ENCODE assay signal across 31 mouse cellular contexts in genomic region chr6:125344866-125345265, GRCm38 (mm10). TPM values are rescaled to one million over a fixed set of nuclear protein-coding genes. Genes with fewer than 3 reads are reported as not detected.
DNase-seq lines count a peak whose midpoint lies in the region; ATAC-seq and TF ChIP-seq lines count a peak whose summit lies in the region.
"Had no signal": no experiment of that assay in that cellular context is flagged by ENCODE, and none has a peak within 500 bp of the region (broad histone marks: within the 10 kb centered on the region; RNA-seq: fewer than 3 reads in every experiment).

No protein-coding gene starts in this region.

- no peak for TF ChIP-seq CTCF in liver, postnatal 0 days (IDR thresholded peaks at IDR 0.05; ENCODE audit: low read depth)

- peak overlapping the region; percentile 76 for H3K27ac ChIP-seq in liver, postnatal 0 days (ENCODE audit: low read depth)
- H3K27ac ChIP-seq in liver, embryonic 11.5 days (ENCODE audit: low read depth, low read length), result no peak overlapping the region
- peak overlapping the region; percentile 38 for H3K27ac ChIP-seq in macrophage
- peak overlapping the region; percentile 74 for H3K27ac ChIP-seq in stomach, embryonic 15.5 days
- H3K27ac ChIP-seq: embryonic facial prominence, embryonic 12.5 days; forebrain, embryonic 10.5 days; heart, embryonic 13.5 days; hindbrain, embryonic 14.5 days; limb, embryonic 12.5 days; liver, embryonic 13.5 days; midbrain, embryonic 15.5 days; neural tube, embryonic 12.5 days had no signal

- H3K9ac ChIP-seq in liver, postnatal 0 days (replicated peaks), result no peak overlapping the region
- no peak overlapping the region for H3K9ac ChIP-seq in liver, embryonic 11.5 days (ENCODE audit: low read depth, low read length)
- no peak overlapping the region for H3K9ac ChIP-seq in stomach, embryonic 15.5 days
- H3K9ac ChIP-seq: embryonic facial prominence, embryonic 12.5 days; heart, embryonic 13.5 days; hindbrain, embryonic 14.5 days; limb, embryonic 12.5 days; liver, embryonic 13.5 days; midbrain, embryonic 15.5 days; neural tube, embryonic 12.5 days had no signal

- peaks cover 6% of the 10 kb centered on the region for H3K79me2 ChIP-seq in macrophage (ENCODE audit: inconsistent target)

- 51% methylated on average over 4 of the region's 4 CpGs for WGBS in liver, postnatal 0 days (ENCODE audit: insufficient replicate concordance)
- 50% methylated on average over 4 of the region's 4 CpGs for WGBS in liver, embryonic 11.5 days
- WGBS in macrophage (ENCODE audit: missing documents), result 65% methylated on average over 4 of the region's 4 CpGs
- WGBS in stomach, embryonic 15.5 days, result 52% methylated on average over 4 of the region's 4 CpGs

- 0 out of 2 replicates have a peak overlapping the region, but pooled peaks have one; percentile 24 for H3K4me2 ChIP-seq in liver, postnatal 0 days (ENCODE audit: low read depth, low read length)
- no peak overlapping the region for H3K4me2 ChIP-seq in liver, embryonic 11.5 days
- H3K4me2 ChIP-seq in stomach, embryonic 15.5 days, result no peak overlapping the region; the same call in 1 of the 2 replicates
- H3K4me2 ChIP-seq: embryonic facial prominence, embryonic 12.5 days; heart, embryonic 13.5 days; hindbrain, embryonic 14.5 days; limb, embryonic 12.5 days; liver, embryonic 13.5 days; midbrain, embryonic 15.5 days; neural tube, embryonic 12.5 days had no signal

- no peak overlapping the region for H3K4me3 ChIP-seq in liver, postnatal 0 days (ENCODE audit: low read depth, low read length)
- no peak overlapping the region for H3K4me3 ChIP-seq in liver, embryonic 11.5 days (ENCODE audit: low read depth, low read length)
- no peak overlapping the region for H3K4me3 ChIP-seq in macrophage (ENCODE audit: inconsistent target)
- H3K4me3 ChIP-seq in stomach, embryonic 15.5 days (replicated peaks), result no peak overlapping the region
- H3K4me3 ChIP-seq: embryonic facial prominence, embryonic 12.5 days; forebrain, embryonic 10.5 days; heart, embryonic 13.5 days; limb, embryonic 12.5 days; liver, embryonic 13.5 days; midbrain, embryonic 15.5 days; myocyte; neural tube, embryonic 12.5 days had no signal

- no peak for DNase-seq in liver, postnatal 0 days
- DNase-seq in liver, embryonic 11.5 days (ENCODE audit: low spot score), result no peak
- DNase-seq in cerebellum, postnatal 14 days, result no peak
- no peak for DNase-seq in layer of hippocampus, adult 9-11 months
- DNase-seq in left cerebral cortex, adult 9 months (ENCODE audit: low spot score in 2 of 2), result no peak
- DNase-seq: adrenal gland, postnatal 25 days; cerebellum, adult 2 months; cerebellum, postnatal 25 days; kidney, adult 8-10 months; kidney, postnatal 4 days; liver, embryonic 13.5 days had no signal

- H3K9me3 ChIP-seq in liver, postnatal 0 days (ENCODE audit: low read length), result no peaks in the 10 kb centered on the region
- H3K9me3 ChIP-seq in liver, embryonic 11.5 days (ENCODE audit: control insufficient read depth, low read length), result no peaks in the 10 kb centered on the region
- no peaks in the 10 kb centered on the region for H3K9me3 ChIP-seq in stomach, embryonic 15.5 days
- H3K9me3 ChIP-seq: embryonic facial prominence, embryonic 12.5 days; forebrain, embryonic 10.5 days; heart, embryonic 13.5 days; limb, embryonic 12.5 days; liver, embryonic 13.5 days; midbrain, embryonic 15.5 days; neural tube, embryonic 12.5 days had no signal

- peaks cover 35% of the 10 kb centered on the region for H3K4me1 ChIP-seq in liver, postnatal 0 days (ENCODE audit: insufficient read depth)
- peaks cover 29% of the 10 kb centered on the region for H3K4me1 ChIP-seq in liver, embryonic 11.5 days (replicated peaks; ENCODE audit: control insufficient read depth, insufficient read depth, low read length)
- H3K4me1 ChIP-seq in stomach, embryonic 15.5 days, result peaks cover 18% of the 10 kb centered on the region

- H3K27me3 ChIP-seq in liver, postnatal 0 days (ENCODE audit: insufficient read depth, low read length), result no peaks in the 10 kb centered on the region
- H3K27me3 ChIP-seq in liver, embryonic 11.5 days (replicated peaks; ENCODE audit: control insufficient read depth, insufficient read depth, low read length), result no peaks in the 10 kb centered on the region
- H3K27me3 ChIP-seq in stomach, embryonic 15.5 days (replicated peaks), result no peaks in the 10 kb centered on the region
- H3K27me3 ChIP-seq: embryonic facial prominence, embryonic 12.5 days; heart, embryonic 13.5 days; liver, embryonic 13.5 days had no signal

- H3K36me3 ChIP-seq in liver, postnatal 0 days (replicated peaks; ENCODE audit: insufficient read depth, low read length), result no peaks in the 10 kb centered on the region
- H3K36me3 ChIP-seq in liver, embryonic 11.5 days (ENCODE audit: control insufficient read depth, insufficient read depth, low read length), result no peaks in the 10 kb centered on the region
- no peaks in the 10 kb centered on the region for H3K36me3 ChIP-seq in macrophage (ENCODE audit: inconsistent target)
- no peaks in the 10 kb centered on the region for H3K36me3 ChIP-seq in stomach, embryonic 15.5 days
- H3K36me3 ChIP-seq: embryonic facial prominence, embryonic 12.5 days; forebrain, embryonic 10.5 days; heart, embryonic 13.5 days; limb, embryonic 12.5 days; liver, embryonic 13.5 days; midbrain, embryonic 15.5 days; neural tube, embryonic 12.5 days had no signal

- no peak for ATAC-seq in liver, postnatal 0 days
- ATAC-seq in liver, embryonic 11.5 days (replicated peaks; ENCODE audit: low FRiP score), result no peak
- peak; percentile 11 for ATAC-seq in granulocyte monocyte progenitor cell, adult 5-6 weeks (replicated peaks; ENCODE audit: poor library complexity, severe bottlenecking)
- ATAC-seq in stomach, embryonic 15.5 days (ENCODE audit: insufficient read depth, low FRiP score, low read depth), result no peak
- ATAC-seq: CD4-positive, CD25-positive, alpha-beta regulatory T cell, adult 4 months; forebrain, embryonic 16.5 days; midbrain, embryonic 15.5 days had no signal

- no peak for TF ChIP-seq EP300 in liver, postnatal 0 days (IDR thresholded peaks at IDR 0.05; ENCODE audit: low read depth)

RNA-seq across cellular contexts. Expression of gene Tnfrsf1a, which starts 4.3 kb away (rescaled TPM):
- 40.5 and 41.1 TPM in 2 replicates for polyA plus RNA-seq in liver, postnatal 0 days (2015; fragmentation: Nextera tagmentation; extraction: Ambion mirVana)
- 37.0 and 38.0 TPM in 2 replicates for polyA plus RNA-seq in liver, embryonic 11.5 days (2014; fragmentation: Nextera tagmentation; extraction: Ambion mirVana)
- total RNA-seq in granulocyte monocyte progenitor cell, adult 5-6 weeks (2014; fragmentation: Nextera tagmentation), result 89.1 and 104 TPM in 2 replicates
- 54.4 and 88.8 TPM in 2 replicates for total RNA-seq in granulocyte monocyte progenitor cell, adult 5-6 weeks (2017)
- 10 to 100 TPM; 29.7 to 99.0 (median 73.5) TPM for total RNA-seq in macrophage (2018; cell fraction: chromatin; rRNA removed)
- total RNA-seq in macrophage (2018; cell fraction: cytosol; rRNA removed), result 100 to 1,000 TPM; 110 to 188 (median 152) TPM
- 100 to 1,000 TPM in 20 of 26 experiments, 10 to 100 TPM in 6; 88.2 to 190 (median 134) TPM for total RNA-seq in macrophage (2018; cell fraction: nucleus; rRNA removed)
- polyA plus RNA-seq in macrophage (2018), result 140 to 157 TPM (median 155 TPM) in 3 replicates
- polyA plus RNA-seq in stomach, embryonic 15.5 days (2015; fragmentation: Nextera tagmentation; extraction: Ambion mirVana), result 67.6 and 69.5 TPM in 2 replicates

RNA-seq across cellular contexts. Expression of gene Scnn1a, which starts 24.4 kb away (rescaled TPM):
- 0.76 and 1.1 TPM in 2 replicates for polyA plus RNA-seq in liver, postnatal 0 days (2015; fragmentation: Nextera tagmentation; extraction: Ambion mirVana)
- 0.55 and 0.74 TPM in 2 replicates for polyA plus RNA-seq in liver, embryonic 11.5 days (2014; fragmentation: Nextera tagmentation; extraction: Ambion mirVana)
- total RNA-seq in granulocyte monocyte progenitor cell, adult 5-6 weeks (2014; fragmentation: Nextera tagmentation), result 16.2 and 18.9 TPM in 2 replicates
- 1.4 and 1.8 TPM in 2 replicates for total RNA-seq in granulocyte monocyte progenitor cell, adult 5-6 weeks (2017)
- 1 to 10 TPM in 25 of 26 experiments, under 1 TPM in 1; 0.74 to 8.4 (median 3.2) TPM for total RNA-seq in macrophage (2018; cell fraction: chromatin; rRNA removed)
- total RNA-seq in macrophage (2018; cell fraction: cytosol; rRNA removed), result 1 to 10 TPM in 25 of 26 experiments, under 1 TPM in 1; 0.86 to 2.6 (median 1.5) TPM
- 1 to 10 TPM in 25 of 26 experiments, under 1 TPM in 1; 0.58 to 6.0 (median 2.6) TPM for total RNA-seq in macrophage (2018; cell fraction: nucleus; rRNA removed)
- polyA plus RNA-seq in macrophage (2018), result 0.93 to 1.8 TPM (median 1.3 TPM) in 3 replicates
- 3.1 and 3.8 TPM in 2 replicates for polyA plus RNA-seq in stomach, embryonic 15.5 days (2015; fragmentation: Nextera tagmentation; extraction: Ambion mirVana)
- polyA plus RNA-seq: CD4-positive, CD25-positive, alpha-beta regulatory T cell, adult 4 months had no signal

RNA-seq across cellular contexts. Expression of gene Ltbr, which starts 31.2 kb away (rescaled TPM):
- polyA plus RNA-seq in liver, postnatal 0 days (2015; fragmentation: Nextera tagmentation; extraction: Ambion mirVana), result 31.8 TPM in 2 replicates
- polyA plus RNA-seq in liver, embryonic 11.5 days (2014; fragmentation: Nextera tagmentation; extraction: Ambion mirVana), result 30.1 and 34.7 TPM in 2 replicates
- 36.4 and 50.3 TPM in 2 replicates for total RNA-seq in granulocyte monocyte progenitor cell, adult 5-6 weeks (2014; fragmentation: Nextera tagmentation)
- total RNA-seq in granulocyte monocyte progenitor cell, adult 5-6 weeks (2017), result 29.9 and 36.3 TPM in 2 replicates
- 10 to 100 TPM in 25 of 26 experiments, 1 to 10 TPM in 1; 9.9 to 76.7 (median 35.1) TPM for total RNA-seq in macrophage (2018; cell fraction: chromatin; rRNA removed)
- total RNA-seq in macrophage (2018; cell fraction: cytosol; rRNA removed), result 10 to 100 TPM; 42.1 to 80.0 (median 63.8) TPM
- total RNA-seq in macrophage (2018; cell fraction: nucleus; rRNA removed), result 10 to 100 TPM; 27.8 to 92.3 (median 45.0) TPM
- 54.9 to 70.4 TPM (median 60.9 TPM) in 3 replicates for polyA plus RNA-seq in macrophage (2018)
- polyA plus RNA-seq in stomach, embryonic 15.5 days (2015; fragmentation: Nextera tagmentation; extraction: Ambion mirVana), result 62.7 and 64.5 TPM in 2 replicates

RNA-seq across cellular contexts. Expression of gene Plekhg6, which starts 35.7 kb away (rescaled TPM):
- polyA plus RNA-seq in liver, postnatal 0 days (2015; fragmentation: Nextera tagmentation; extraction: Ambion mirVana), result 1.1 and 1.2 TPM in 2 replicates
- 0.30 and 0.35 TPM in 2 replicates for polyA plus RNA-seq in liver, embryonic 11.5 days (2014; fragmentation: Nextera tagmentation; extraction: Ambion mirVana)
- not detected in 2 replicates for total RNA-seq in granulocyte monocyte progenitor cell, adult 5-6 weeks (2014; fragmentation: Nextera tagmentation)
- total RNA-seq in granulocyte monocyte progenitor cell, adult 5-6 weeks (2017), result not detected in 2 replicates
- total RNA-seq in macrophage (2018; cell fraction: chromatin; rRNA removed), result under 1 TPM in 1 of 26 experiments, not detected in 25; 0.33 TPM
- not detected for total RNA-seq in macrophage (2018; cell fraction: cytosol; rRNA removed)
- not detected for total RNA-seq in macrophage (2018; cell fraction: nucleus; rRNA removed)
- not detected in 3 replicates for polyA plus RNA-seq in macrophage (2018)
- 3.1 and 3.9 TPM in 2 replicates for polyA plus RNA-seq in stomach, embryonic 15.5 days (2015; fragmentation: Nextera tagmentation; extraction: Ambion mirVana)
- total RNA-seq: gastrocnemius, adult 8-10 months; heart, postnatal 10 days had no signal
- polyA plus RNA-seq: forebrain, embryonic 16.5 days had no signal

RNA-seq across cellular contexts. Expression of gene Tuba3a, which starts 59.0 kb away (rescaled TPM):
- not detected in 2 replicates for polyA plus RNA-seq in liver, postnatal 0 days (2015; fragmentation: Nextera tagmentation; extraction: Ambion mirVana)
- polyA plus RNA-seq in liver, embryonic 11.5 days (2014; fragmentation: Nextera tagmentation; extraction: Ambion mirVana), result 0.12 TPM in 1 of 2 replicates, not detected in the other
- not detected in 2 replicates for total RNA-seq in granulocyte monocyte progenitor cell, adult 5-6 weeks (2014; fragmentation: Nextera tagmentation)
- total RNA-seq in granulocyte monocyte progenitor cell, adult 5-6 weeks (2017), result not detected in 2 replicates
- not detected for total RNA-seq in macrophage (2018; cell fraction: chromatin; rRNA removed)
- not detected for total RNA-seq in macrophage (2018; cell fraction: cytosol; rRNA removed)
- not detected for total RNA-seq in macrophage (2018; cell fraction: nucleus; rRNA removed)
- not detected in 3 replicates for polyA plus RNA-seq in macrophage (2018)
- polyA plus RNA-seq in stomach, embryonic 15.5 days (2015; fragmentation: Nextera tagmentation; extraction: Ambion mirVana), result 0.12 TPM in 2 replicates
- total RNA-seq: adrenal gland, postnatal 25 days; gastrocnemius, adult 8-10 months; gastrocnemius, postnatal 4 days; heart, adult 8-10 months; heart, postnatal 10 days; hematopoietic stem cell, adult 5-6 weeks; left cerebral cortex, postnatal 14 days had no signal
- polyA plus RNA-seq: cerebellum, adult 2 months; forebrain, embryonic 16.5 days; hindbrain, embryonic 14.5 days; liver, embryonic 13.5 days; lung, postnatal 0 days; midbrain, embryonic 15.5 days; myocyte had no signal
